Mouse (Mus musculus) small intestine, adult 2 months (tissue): ENCODE results near the gene Sptb. TPM values are rescaled to one million over a fixed set of nuclear protein-coding genes. Genes with fewer than 3 reads are reported as not detected.

ENCODE experiments used
- H3K27ac ChIP-seq: fragments of 200-500 bp; 2 replicates; pipeline ENCODE4 v1.5.1; 2012; ENCODE audit warnings: low read depth, low read length, control low read depth, inconsistent platforms; ENCODE audit not compliant: insufficient read depth
- H3K27me3 ChIP-seq: fragments of 200-500 bp; 2 replicates; pipeline ENCODE4 v1.6.1; 2012; ENCODE audit warnings: mild to moderate bottlenecking, moderate library complexity, low read length, inconsistent platforms; ENCODE audit not compliant: control insufficient read depth, insufficient read depth
- H3K36me3 ChIP-seq: fragments of 200-500 bp; 2 replicates; pipeline ENCODE4 v1.6.1; 2012; ENCODE audit warnings: mild to moderate bottlenecking, low read length, control low read depth, inconsistent platforms; ENCODE audit not compliant: control insufficient read depth, insufficient read depth
- H3K4me1 ChIP-seq: fragments of 200-500 bp; 2 replicates; pipeline ENCODE4 v1.6.1; 2012; ENCODE audit warnings: low read length, inconsistent platforms, mixed read lengths; ENCODE audit not compliant: control insufficient read depth, insufficient read depth, insufficient read length
- H3K4me3 ChIP-seq: fragments of 200-500 bp; 2 replicates; pipeline ENCODE4 v1.5.1; 2012; ENCODE audit warnings: low read depth, mild to moderate bottlenecking, control low read depth, inconsistent platforms, low read length, moderate library complexity
- CTCF ChIP-seq: fragments of 200-500 bp; IDR thresholded peaks from 2 replicates; pipeline ENCODE4 v1.5.1; 2012; ENCODE audit warnings: low read depth, mild to moderate bottlenecking, control low read depth, inconsistent platforms, low read length, moderate library complexity, mixed read lengths; ENCODE audit not compliant: insufficient replicate concordance, insufficient read length; ENCODE audit errors: extremely low read depth
- POLR2A ChIP-seq: fragments of 200-500 bp; IDR thresholded peaks from 2 replicates; pipeline ENCODE4 v1.6.1; 2012; ENCODE audit warnings: low read depth, mild to moderate bottlenecking, control low read depth, inconsistent platforms, low read length, moderate library complexity
- WGBS: fragments of 180-500 bp; shearing (Covaris S2); methylation state at CpG from one replicate; pipeline ENCODE4 v1.1.7; 2018; 5-methylcytosine and 5-hydroxymethylcytosine counted together
- polyA plus RNA-seq: library from polyadenylated mRNA; depleted of rRNA; stranded (reverse); fragments of >200 nt; gene quantifications from 2 replicates; pipeline ENCODE4 v1.2.3, GENCODE M21; 2012

Gene Sptb
- polyA plus RNA-seq, 1 experiment = 0.60 TPM

DNA sequence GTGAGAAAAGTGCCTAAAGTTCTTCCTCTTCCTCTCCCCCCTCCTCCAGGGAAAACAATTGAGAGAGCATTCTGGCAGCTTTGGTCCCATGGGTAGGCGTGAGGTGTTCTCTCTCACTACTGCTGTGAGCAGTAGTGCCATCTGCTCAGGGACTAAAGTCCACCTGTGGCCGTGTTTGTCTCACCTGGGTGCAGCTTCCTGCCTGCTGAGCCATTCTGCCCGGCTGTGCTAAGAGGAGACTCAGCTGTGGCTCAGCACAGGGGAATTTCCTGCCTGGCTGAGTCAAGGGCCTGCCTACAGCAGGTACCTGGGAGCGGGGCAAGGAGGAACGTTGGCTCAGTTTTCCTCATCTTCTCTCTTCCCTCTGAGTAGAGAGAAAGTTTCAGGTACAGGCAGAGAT is 152.1 kb downstream of the Sptb start:
- 26% methylated on average over 5 of the region's 5 CpGs for WGBS
- Histone ChIP-seq H3K27me3 (no peaks in the 10 kb centered on the region), H3K27ac (peak overlapping the region; percentile 75), H3K4me3 (no peak overlapping the region), H3K36me3 (peaks cover 14% of the 10 kb centered on the region; the same call in 1 of the 2 replicates), H3K4me1 (peaks cover 40% of the 10 kb centered on the region)
- TF ChIP-seq CTCF (no peak), POLR2A (no peak)

DNA sequence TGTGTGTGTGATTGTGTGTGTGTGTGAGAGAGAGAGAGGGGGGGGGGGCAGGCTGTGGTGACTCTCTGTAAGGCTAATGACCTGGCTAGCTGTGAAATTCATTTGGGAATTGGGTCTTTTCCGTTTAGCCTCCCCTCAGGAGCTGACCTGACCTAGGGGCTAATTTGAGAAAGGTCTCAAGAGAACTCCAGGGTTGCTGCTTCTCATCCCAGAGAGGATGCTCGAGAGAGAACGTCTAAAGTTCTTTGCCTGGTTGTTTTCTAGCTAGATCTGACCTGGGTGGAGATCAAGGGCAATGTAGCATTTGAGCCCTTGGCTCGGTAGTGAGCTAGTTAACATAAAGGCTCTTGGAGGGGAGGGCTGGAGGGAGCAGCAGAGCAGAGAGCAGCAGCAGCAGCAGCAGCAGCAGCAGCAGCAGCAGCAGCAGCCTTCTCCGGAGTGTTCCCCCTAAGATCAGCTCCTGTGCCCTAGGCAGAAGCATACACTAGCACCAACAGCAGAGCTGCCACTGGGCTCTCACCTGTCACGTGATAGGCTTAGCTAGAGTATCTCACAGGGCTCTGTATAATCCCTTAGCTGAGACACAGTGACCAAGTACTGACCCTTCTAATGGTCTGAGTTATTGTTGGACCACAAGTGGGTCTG is 153.5 kb downstream of the Sptb start:
- H3K27ac ChIP-seq = peak overlapping the region; percentile 14; the same call in 1 of the 2 replicates
- no peak overlapping the region for H3K4me3 ChIP-seq
- WGBS = 46% methylated on average over 6 of the region's 6 CpGs
- H3K27me3 ChIP-seq = no peaks in the 10 kb centered on the region
- peaks cover 6% of the 10 kb centered on the region; the same call in 1 of the 2 replicates for H3K36me3 ChIP-seq
- TF ChIP-seq POLR2A = no peak
- no peak for TF ChIP-seq CTCF
- H3K4me1 ChIP-seq = peaks cover 50% of the 10 kb centered on the region

DNA sequence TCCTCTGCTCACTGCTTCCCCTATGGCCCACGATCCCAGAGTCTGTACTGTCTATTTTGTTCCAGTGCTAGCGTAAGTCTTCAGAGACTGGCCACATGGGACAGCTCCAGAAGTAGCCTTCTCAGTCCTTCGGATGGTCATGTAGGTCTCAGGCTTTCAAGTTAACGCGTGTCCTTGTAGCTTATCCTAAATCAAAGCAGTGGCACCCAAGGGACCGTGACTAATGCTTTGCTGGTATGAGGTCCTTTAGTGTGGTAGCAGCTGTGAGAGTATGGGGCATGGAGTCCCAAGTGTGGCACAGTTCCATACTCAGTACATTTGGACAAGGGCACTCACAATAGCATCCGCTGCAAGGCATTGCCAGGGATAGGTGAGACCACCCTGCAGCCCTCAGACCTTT is 154.2 kb downstream of the Sptb start:
- peaks cover 6% of the 10 kb centered on the region; the same call in 1 of the 2 replicates for H3K36me3 ChIP-seq
- 85% methylated on average over 7 of the region's 7 CpGs for WGBS
- no peak overlapping the region for H3K4me3 ChIP-seq
- peaks cover 50% of the 10 kb centered on the region for H3K4me1 ChIP-seq
- no peaks in the 10 kb centered on the region for H3K27me3 ChIP-seq
- TF ChIP-seq POLR2A = no peak
- no peak for TF ChIP-seq CTCF
- H3K27ac ChIP-seq = no peak overlapping the region

DNA sequence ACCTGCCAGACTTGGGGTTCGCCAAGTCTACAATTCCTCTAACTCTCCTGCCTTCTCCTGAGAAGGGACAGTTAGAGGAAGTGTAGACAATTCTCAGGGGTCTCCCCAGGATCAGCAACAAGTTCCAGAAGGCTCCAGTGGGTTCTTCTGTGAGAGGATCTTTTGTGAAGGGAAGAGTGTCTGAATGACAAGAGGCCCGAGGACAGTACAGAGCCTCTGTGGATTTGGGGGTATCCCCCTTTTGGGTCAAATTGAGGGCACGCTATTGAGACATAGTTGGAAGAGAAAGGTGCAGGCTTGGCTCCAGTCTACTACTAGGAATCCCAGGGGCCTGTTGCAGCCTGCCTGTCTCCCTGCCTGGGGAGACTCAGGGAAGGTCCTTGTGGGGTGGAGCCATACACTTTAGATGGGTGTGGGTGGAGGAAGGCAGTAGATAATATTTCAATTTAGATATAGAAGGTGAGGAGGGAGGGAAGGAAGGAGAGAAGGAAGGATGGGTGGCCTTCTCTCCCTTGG is 155.4 kb downstream of the Sptb start:
- peaks cover 47% of the 10 kb centered on the region for H3K4me1 ChIP-seq
- H3K36me3 ChIP-seq = peaks cover 1% of the 10 kb centered on the region; the same call in 1 of the 2 replicates
- no peaks in the 10 kb centered on the region for H3K27me3 ChIP-seq
- H3K4me3 ChIP-seq = no peak overlapping the region
- TF ChIP-seq POLR2A = no peak
- TF ChIP-seq CTCF = no peak
- H3K27ac ChIP-seq = no peak overlapping the region
- 71% methylated on average over 3 of the region's 3 CpGs for WGBS

DNA sequence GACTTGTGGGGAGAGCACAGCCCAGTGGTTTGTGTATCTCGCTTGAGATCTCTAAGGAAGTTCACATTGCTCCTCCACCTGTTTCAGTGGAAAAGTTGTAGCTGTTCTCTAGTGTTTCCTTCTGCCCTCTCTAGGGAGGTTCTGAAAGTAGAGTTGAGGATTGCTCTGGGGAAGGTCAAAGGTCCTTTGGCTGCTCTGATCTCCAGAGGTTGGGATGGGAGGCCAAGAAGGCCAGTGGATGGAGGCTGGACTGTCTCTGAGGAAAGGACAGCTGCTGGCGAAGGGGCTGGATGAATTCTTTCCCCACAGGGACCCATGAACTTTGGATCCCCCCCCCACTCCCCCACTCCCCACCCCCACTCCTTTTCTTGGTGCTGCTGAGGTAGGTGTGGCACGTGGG is 156.0 kb downstream of the Sptb start:
- no peak overlapping the region for H3K4me3 ChIP-seq
- TF ChIP-seq POLR2A (no peak), CTCF (no peak)
- H3K27me3 ChIP-seq = no peaks in the 10 kb centered on the region
- H3K27ac ChIP-seq = peak overlapping the region; percentile 31; the same call in 1 of the 2 replicates
- 22% methylated on average over 3 of the region's 3 CpGs for WGBS
- H3K4me1 ChIP-seq = peaks cover 43% of the 10 kb centered on the region
- peaks cover 1% of the 10 kb centered on the region; the same call in 1 of the 2 replicates for H3K36me3 ChIP-seq

DNA sequence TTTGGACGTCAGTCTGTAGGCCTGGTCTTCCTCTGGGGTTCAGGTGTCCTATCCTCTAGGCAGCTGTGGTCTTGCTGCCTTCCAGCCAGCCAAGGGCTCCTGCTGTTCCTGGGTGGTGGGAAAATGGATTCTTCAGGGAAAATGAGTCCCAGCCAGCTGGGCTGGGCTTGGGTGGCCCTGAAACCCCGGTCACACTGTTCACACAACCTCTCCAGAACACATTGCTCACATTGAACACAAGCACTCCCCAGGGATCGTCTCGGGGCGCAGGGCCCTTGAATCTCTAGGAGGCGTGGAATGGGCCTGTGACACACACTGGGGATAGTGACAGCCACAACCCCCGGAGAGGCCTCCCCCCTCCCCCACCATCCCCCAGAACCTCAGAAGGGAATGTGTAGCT is 156.4 kb downstream of the Sptb start:
- TF ChIP-seq CTCF (no peak), POLR2A (no peak)
- WGBS = 37% methylated on average over 7 of the region's 7 CpGs
- Histone ChIP-seq H3K27me3 (no peaks in the 10 kb centered on the region), H3K4me1 (peaks cover 42% of the 10 kb centered on the region), H3K27ac (peak overlapping the region; percentile 65), H3K4me3 (no peak overlapping the region), H3K36me3 (peaks cover 1% of the 10 kb centered on the region; the same call in 1 of the 2 replicates)

DNA sequence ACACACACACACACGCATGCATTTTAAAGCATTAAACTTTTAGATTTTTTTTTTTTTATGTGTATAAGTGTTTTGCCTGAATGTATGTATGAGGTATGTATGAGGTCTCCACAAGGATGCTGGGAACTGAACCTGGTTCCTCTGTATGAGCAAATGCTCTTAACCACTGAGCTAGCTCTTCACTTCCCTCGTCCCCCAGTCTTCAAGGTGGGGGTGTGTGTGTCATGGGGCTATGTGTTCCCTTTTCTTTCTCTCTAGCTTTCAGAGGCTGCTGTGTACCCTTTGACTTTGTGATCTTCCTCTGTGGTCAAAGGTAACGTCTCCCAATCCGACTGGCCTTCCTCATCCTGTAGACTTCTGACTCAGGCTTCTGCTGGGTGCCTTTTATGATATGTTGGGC is 157.4 kb downstream of the Sptb start:
- Histone ChIP-seq H3K4me1 (peaks cover 43% of the 10 kb centered on the region), H3K36me3 (peaks cover 1% of the 10 kb centered on the region; the same call in 1 of the 2 replicates), H3K4me3 (no peak overlapping the region), H3K27me3 (no peaks in the 10 kb centered on the region), H3K27ac (no peak overlapping the region)
- TF ChIP-seq CTCF = no peak
- TF ChIP-seq POLR2A = no peak
- 41% methylated on average over 4 of the region's 4 CpGs for WGBS
